Mouse (Mus musculus) spleen, postnatal 10 days (tissue): Measurements from ENCODE around the gene C8g.
A peak's percentile ranks its signal among the peaks of the same experiment; 100 is the strongest.

Experiments used
- DNase-seq, 2 experiments: peaks; one replicate each; pipeline ENCODE4 v3.0.0; 2021 to 2022; ENCODE audit warnings: low spot score in 2 of 2

Gene C8g

DNA sequence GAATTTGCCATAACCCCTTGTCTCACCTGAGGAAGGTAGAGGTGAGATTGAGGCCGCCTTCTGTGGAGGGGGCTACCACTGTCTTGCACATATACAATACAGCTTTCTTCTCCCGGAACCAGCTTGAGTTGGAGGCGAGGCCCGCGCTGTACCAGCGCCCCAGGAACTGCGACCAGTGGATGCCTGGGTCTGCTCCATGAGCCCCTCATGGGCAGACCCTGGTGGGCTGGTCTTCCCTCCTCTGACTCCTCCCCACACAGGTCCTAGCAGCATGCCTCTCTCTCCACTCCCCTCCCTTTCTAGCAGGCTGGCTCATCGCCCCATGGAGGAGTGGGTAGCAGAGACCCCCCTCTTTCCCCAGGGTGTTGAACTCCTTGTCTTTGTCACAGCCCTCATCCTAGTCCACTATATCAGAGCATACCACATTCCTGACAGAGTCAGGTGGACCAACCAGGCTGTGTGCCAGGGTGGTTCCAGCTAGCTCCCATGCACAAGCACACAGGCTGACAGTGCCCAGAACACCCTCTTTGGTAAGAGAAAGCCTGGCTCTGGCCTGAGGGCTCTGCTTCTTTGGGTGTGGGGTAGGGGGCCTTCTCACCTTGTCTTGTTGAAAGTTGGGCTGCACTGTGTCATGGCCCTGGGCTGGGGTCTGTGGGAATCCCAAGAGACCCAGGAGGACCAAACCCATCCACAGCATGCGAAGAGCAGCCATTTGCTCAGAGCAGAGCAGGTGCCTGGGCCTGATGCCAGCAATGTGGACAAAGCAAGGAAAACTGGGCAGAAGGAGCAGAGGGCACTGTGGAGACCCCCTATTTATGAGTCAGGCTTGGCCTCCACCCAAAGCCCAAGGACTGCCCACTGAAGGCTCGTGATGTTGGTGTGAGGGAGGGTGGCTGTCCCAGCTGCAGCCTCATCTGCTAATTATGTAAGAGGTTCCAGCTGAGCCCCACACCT is 32.3 kb downstream of the C8g start:
- DNase-seq = no peak

DNA sequence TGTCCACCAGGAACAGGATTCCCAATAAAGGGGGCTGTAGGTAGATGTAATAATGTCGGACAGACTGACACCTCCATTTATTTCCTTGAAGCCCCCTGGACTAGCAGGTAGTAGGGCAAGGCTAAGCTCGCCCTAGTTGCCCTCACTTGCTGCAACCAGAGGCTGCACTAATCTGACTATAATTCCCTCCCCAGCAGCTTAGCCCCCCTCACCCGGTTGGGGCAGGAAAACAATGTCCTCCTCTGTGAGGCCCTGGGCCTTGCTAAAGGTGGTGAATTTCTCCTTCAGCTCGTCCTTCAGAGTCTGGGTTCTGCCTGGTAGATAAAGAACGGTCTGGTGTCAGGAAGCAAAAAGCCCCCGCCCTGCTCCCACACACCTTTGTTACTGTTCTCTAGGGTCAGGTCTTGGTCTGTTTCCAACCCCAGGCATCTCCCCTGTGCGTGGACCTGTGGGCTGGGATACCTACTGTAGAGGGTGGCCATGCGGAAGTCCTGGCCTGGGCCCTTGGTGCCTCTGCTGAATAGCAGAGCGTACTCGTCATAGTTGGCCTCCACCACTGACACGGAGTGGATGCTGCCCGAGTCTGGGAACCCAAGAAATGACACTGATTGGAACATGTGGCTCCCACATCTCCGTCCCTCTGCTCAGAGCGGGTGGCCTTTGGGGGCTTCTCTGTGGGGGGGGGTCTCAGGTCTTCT is 33.8 kb downstream of the C8g start:
- no peak for DNase-seq

DNA sequence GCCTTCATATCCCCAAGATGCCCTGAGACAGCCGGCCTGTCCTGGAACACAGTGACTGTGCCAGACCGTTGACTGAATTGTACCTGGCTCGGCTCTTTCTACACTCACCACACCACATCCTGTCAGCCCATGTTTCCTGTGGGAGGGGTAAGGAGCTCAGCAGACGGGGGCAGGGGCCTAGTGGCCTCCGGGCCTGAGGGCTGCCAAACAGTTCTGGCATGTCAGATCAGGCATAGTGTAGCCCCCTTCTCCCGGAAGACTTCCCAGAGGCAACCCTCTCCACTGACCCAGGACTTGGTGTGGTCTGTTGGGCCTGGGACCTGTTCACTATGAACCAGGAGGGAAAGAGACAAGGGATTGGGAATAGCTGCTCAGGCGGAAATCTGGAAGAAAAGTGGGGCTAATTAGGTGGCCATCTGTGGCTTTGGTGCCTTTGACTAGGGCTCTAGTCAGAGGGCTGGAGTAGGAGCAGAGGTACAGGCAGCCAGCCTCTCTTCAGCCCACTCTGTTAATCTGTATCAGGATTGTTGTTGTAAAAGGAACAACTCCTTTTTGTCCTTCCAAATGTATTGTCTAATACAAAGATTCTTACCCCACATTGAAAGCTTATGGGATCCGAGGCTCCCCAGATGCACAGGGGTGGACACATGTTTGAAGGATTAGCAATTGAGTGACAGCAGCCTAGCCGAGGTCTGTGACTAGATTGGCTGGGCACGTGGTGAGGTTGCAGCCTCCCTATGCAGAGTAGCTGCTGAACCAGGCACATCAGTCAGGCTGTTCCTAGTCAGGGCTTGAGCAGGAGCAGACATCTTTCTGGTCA is 35.5 kb downstream of the C8g start:
- peak in 1 of 2 experiments; percentile 73 for DNase-seq

DNA sequence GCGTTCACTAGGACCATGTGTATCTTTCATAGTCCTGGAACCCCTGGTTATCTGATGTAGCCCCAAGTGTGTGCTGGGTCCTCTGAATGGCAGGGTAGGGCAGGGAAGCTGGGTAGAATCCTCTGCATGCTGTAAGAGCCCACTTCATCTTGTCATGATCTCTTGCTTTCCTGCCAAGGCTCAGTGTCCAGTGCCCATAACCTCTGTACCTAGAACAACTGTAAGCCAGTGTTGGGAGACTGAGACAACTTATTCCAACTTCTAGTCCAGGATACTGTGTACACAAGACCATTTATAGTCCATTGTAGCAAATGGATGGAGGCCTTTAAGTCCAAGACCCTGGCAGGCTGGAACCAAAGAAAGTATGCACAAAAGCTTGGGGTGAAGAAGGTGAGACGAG is 36.3 kb downstream of the C8g start:
- no peak for DNase-seq

DNA sequence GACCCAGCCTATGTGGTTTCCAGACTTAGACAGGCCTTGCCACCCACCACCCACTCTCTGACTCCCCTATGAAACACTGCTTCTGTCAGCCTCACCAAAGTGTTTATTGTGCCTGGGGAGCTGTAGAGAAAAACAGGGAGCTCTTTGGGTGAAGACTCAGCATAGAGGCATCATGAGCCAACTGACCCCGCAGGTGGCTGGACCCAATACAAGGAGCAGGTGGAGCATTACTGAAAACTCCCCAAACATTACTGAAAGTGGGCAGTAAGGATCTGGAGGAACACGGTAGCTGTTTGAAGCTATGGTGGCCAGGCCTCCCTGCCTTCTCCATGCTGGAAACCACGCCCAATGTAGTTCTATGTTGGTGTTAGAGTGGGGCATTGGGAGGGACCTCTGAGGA is 37.9 kb downstream of the C8g start:
- no peak for DNase-seq

DNA sequence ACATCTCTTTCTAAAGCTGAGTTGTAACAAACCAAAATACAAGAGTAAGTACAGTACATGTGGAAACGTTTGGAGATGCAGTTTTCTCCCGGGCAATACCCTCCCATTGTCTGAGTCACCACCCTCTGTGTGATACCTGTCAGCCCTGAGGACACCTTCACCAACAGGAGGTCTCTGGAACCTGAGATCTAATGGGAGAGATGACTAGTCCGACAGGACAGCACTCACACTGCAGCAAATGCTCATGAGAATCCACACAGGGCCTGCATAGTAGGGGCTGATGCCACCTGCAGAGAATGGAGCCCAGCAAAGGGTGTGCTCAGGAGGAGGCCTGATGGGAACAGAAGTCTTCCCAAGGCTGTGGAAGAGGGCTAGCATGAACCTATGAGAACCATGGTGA is 40.1 kb downstream of the C8g start:
- no peak for DNase-seq

DNA sequence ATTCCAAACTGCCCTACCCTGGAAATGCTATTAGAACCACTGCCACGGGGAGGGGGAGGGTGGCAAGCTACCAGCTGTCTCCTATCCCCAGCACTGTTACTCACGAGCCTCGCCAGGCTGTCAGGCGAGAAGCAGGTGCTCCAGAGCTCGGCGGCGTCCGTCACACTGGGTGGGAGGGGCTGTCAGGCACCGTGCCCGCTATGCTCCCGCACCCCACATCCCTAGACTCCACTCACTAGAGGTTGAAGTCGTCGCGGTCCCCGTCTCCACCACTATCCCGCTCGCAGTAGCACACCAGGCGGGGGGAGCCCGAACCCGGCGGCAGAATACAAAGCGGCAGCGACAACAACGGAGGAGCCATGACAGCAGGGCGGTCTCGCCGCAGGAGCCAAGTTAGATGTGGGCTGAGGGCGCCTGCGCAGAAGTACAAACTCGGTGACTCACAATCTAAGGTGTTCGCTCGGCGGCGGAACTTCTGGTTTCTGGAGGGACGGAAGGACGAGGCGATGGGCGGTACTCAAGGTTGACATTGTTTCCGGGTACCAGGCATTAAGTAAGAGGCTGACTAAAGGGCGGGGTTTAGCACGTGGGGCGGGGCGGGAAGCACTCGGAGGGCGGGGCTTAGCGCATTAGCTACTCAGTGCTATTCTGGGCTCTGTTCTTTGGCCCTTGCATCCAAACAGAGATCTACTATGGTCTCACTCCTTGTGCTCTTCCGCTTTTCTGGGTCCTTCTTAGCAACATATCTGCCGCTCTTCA is 40.8 kb downstream of the C8g start, which contains the start of gene Paxx:
Gene Paxx (minus strand): TSS at position 544 of the 759 bp plus-strand sequence.
- peak; percentile 82 to 92 for DNase-seq

DNA sequence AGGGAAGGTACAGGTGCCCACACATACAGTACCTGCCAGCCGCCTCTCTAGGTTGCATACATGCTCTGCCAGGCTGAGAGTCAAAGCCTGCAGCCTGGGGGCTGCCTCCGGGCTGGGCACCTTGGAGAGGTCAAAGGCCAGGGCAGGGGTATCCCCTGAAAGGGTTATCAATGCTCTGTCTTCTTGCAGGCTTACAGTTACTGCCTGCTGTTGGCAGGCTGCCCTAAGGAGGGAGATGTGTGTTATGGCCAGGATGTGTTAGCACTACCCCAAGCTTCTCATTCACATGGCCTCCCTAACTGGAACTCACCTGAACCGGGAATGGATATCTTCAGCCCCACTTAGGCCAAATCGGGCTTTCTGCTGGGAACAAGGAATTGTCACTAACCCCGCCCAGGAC is 41.4 kb downstream of the C8g start:
- DNase-seq = peak; percentile 28 to 36

DNA sequence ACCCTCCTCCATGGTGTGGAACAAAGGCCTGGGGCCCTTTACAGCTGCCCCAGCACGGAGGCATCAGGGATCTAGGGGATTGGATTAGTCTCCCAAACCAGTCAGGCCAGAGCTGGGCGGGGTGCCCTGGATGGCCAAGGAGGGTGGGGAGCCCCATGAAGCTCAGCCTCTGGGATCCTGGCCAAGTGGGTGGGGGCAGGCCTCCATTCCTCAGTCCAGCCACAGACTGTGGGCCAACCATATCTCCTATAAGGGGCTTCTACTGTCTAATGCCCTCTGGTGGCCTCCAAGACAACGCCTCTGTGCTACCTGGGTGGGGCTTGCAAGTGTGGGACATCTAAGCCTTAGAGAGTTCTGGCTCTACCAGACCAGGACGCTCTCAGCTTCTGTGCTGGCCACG is 42.6 kb downstream of the C8g start:
- DNase-seq = no peak

DNA sequence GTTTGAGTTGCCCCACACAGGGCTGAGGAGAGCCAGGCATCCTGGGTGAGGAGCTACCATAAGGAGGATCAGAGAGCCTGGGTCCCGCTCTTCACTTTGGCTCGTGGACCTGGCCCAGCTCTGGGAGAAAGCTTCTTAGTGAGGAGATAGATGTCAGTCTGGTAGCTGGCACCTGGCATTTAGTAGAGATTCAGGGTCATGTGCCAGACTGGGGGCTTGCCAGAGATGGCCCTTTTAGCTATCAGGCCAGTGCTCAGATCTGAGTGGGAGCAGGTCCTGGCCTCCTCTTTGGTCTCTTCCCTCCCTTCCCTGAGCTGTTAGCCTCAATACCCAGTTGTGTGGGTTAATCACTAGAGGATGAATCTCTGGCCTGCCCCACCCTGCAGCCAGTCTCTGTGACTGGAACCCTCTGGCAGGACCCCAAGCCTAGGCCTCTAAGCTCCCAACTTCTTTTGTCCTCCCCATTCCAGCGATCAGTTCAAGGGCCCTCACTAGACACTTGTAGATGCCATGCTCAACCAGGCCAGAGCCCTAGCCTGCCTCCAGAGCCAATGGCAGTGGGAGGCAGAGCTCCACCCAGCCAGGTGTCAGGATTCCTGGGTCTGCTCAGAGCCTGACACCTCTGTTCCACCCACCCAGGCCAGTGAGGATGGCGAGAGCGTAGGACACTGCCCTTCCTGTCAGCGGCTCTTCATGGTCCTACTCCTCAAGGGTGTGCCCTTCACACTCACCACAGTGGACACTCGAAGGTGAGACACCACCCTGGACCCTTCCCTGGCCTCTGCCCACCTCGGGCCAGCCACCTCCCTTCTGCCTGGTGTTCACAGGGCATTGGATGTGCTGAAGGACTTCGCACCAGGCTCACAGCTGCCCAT is 44.3 kb downstream of the C8g start:
- no peak for DNase-seq

DNA sequence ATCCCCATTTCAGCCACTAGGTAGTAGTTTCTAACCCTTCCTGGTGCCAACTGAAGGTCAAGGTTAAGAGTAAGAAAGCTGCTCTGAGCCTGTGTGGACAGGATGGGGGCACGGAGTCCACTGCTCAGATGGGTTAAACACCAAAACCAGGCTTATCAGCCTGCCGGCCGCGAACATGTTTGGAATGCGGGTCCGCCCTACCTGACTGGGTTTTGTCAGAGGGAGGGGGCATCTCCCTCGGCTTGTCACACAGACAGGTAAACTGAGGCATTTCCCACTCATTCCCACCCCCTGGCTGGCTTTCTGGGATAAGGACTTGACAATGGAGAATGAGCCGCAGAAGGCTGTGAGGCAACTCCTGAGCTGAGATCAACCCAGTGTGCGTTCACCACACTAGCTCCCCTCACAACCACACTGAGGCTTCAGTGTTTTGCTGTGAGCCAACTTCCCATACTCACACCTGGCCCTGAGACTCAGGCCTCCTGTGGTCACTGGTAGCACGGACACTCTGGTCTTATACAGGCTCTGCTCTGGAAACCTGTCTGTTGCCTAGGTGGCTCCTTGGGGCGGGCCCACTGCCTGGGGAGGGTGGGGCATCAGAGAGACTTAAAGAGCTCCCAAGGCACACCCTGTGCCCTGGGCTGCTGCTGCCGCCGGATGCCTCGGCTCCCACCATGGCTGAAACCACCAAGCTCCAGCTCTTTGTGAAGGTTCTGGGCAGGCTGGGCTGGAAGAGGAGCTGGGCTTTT is 45.1 kb downstream of the C8g start, which contains the start of gene Clic3:
Gene Clic3 (plus strand): TSS at position 634 of the 749 bp plus-strand sequence.
- no peak for DNase-seq

DNA sequence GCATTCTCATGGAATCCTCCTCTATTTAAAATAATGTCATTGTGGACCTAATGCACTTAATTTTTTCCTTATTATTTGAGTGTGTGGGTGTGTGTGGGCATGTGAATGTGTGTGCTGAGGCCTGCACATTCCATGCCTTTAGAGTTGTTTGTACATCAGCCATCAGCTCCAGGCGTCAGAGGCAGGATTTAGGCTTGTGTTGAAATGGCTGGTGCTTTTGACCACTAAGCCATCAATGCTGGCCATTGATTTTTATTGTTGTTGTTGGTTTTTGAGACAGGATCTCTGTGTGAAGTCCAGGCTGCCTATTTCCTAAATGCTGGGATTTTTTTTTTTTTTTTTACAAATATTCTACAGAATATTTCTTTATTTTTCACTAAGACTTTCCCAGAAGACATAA is 48.6 kb downstream of the C8g start:
- DNase-seq = no peak

DNA sequence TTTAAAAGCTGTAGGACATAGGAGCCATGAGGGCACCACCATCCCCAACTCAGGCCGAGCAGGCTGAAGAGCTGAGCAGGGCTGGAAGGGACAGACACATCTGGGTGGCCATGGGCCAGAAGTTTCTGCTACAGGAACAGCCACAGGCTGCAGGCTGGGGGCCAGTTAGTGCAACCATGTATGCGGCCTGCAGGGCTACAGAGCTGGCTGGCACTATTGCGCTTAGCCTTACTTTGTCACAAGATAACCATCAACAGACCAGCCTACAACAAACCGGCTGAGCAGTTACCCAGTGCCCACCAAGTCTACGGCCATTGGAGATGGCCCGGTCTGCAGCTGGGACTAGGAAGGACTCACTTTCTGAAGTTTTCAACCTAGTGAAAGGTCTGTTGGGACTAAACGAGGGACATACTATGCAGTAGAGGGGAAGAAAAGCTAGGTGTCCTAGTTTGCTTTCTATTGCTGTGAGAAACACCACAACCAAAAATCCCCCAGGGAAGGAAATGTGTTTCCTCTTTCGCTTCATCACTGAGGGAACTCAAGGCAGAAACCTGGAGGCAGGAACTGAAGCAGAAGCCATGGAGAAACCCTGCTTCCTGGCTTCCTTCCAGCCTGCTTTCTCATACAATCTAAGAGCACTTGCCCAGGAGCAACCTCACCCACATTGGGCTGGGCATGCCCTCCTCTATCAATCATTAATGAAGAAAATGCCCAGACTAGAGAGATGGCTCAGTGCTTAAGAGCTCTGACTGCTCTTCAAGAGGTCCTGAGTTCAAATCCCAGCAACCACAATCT is 50.5 kb downstream of the C8g start:
- no peak for DNase-seq
